Mouse (Mus musculus) stomach, postnatal 0 days (tissue): ENCODE measurements around the gene Elmod3. TPM values are rescaled to one million over a fixed set of nuclear protein-coding genes. Genes with fewer than 3 reads are reported as not detected.

Experiments used
- ATAC-seq: fragments of 200-750 bp; cut with Nextera tagmentation; 2 replicates; pipeline ENCODE4 v1.8.0; 2017; ENCODE audit not compliant: low FRiP score, low TSS enrichment
- DNase-seq: peaks from one replicate; pipeline ENCODE4 v3.0.0-alpha.2; 2016; ENCODE audit warnings: low spot score
- H3K27ac ChIP-seq: fragments of 300-500 bp; sonication (generic); replicated peaks from 2 replicates; pipeline ENCODE4 v1.5.1; 2014; ENCODE audit warnings: mild to moderate bottlenecking, control low read depth
- H3K27me3 ChIP-seq: fragments of 300-500 bp; sonication (generic); 2 replicates; pipeline ENCODE4 v1.6.1; 2014; ENCODE audit warnings: low read length; ENCODE audit not compliant: control insufficient read depth, insufficient read depth
- H3K36me3 ChIP-seq: fragments of 300-500 bp; sonication (generic); 2 replicates; pipeline ENCODE4 v1.6.1; 2014; ENCODE audit warnings: low read length, mixed read lengths; ENCODE audit not compliant: control insufficient read depth, insufficient read depth
- H3K4me1 ChIP-seq: fragments of 300-500 bp; sonication (generic); replicated peaks from 2 replicates; pipeline ENCODE4 v1.6.1; 2014; ENCODE audit warnings: antibody characterized with exemption; ENCODE audit not compliant: control insufficient read depth, insufficient read depth
- H3K4me2 ChIP-seq: fragments of 300-500 bp; sonication (generic); replicated peaks from 2 replicates; pipeline ENCODE4 v1.6.1; 2014; ENCODE audit warnings: low read depth, mild to moderate bottlenecking, control low read depth, moderate library complexity
- H3K4me3 ChIP-seq: fragments of 300-500 bp; sonication (generic); 2 replicates; pipeline ENCODE4 v1.5.1; 2014; ENCODE audit warnings: low read depth, low read length, control low read depth
- H3K9ac ChIP-seq: fragments of 300-500 bp; sonication (generic); 2 replicates; pipeline ENCODE4 v1.6.1; 2014; ENCODE audit warnings: mild to moderate bottlenecking, low read length, control low read depth, mixed read lengths
- H3K9me3 ChIP-seq: fragments of 300-500 bp; sonication (generic); 2 replicates; pipeline ENCODE4 v1.6.1; 2016; ENCODE audit warnings: low read length; ENCODE audit not compliant: control insufficient read depth
- CTCF ChIP-seq: IDR thresholded peaks from 2 replicates; pipeline ENCODE4 v1.5.1; 2016; ENCODE audit warnings: antibody characterized with exemption, low read depth, mild to moderate bottlenecking, moderate library complexity
- EP300 ChIP-seq: optimal IDR thresholded peaks from 2 replicates; pipeline ENCODE3; 2016; ENCODE audit warnings: antibody characterized with exemption
- WGBS: fragments of 180-500 bp; shearing (Covaris S2); extraction: QIAGEN DNeasy Blood & Tissue Kit; methylation state at CpG from one replicate; pipeline ENCODE4 v1.1.7; 2014; 5-methylcytosine and 5-hydroxymethylcytosine counted together
- polyA plus RNA-seq: library from polyadenylated mRNA; unstranded; fragments of >200 nt; fragmentation: Nextera tagmentation; extraction: Ambion mirVana; gene quantifications from 2 replicates; pipeline ENCODE4 v1.2.1, GENCODE M21; 2015

The Elmod3 gene
- polyA plus RNA-seq, 1 experiment from 2014 or later = 13.3 TPM

DNA sequence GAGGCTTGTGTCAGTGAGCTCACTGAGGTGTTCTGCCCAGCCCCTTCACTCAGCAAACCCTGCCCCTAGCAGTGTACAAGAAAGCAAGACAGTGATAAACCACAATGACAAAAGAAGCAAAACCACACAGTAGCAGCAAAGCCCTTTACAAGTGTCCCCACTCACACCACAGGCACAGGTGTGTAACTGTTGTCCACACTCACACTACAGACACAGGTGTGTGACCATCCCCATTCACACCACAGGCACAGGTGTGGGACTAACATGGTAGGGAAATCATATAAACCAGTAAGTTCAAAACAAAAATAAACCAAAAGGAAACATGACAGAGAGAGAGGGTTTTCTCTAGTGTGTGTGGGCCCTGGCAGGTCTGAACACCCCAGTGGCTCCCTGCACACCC lies 9.9 kb downstream of the Elmod3 start:
- Histone ChIP-seq H3K27ac (no peak overlapping the region), H3K4me3 (no peak overlapping the region), H3K4me1 (no peaks in the 10 kb centered on the region), H3K9ac (no peak overlapping the region), H3K4me2 (no peak overlapping the region), H3K36me3 (no peaks in the 10 kb centered on the region; the same call in 1 of the 2 replicates), H3K27me3 (no peaks in the 10 kb centered on the region), H3K9me3 (no peaks in the 10 kb centered on the region)
- TF ChIP-seq CTCF = no peak
- TF ChIP-seq EP300 = no peak
- ATAC-seq (no peak), DNase-seq (no peak)

- peak; percentile 36 for DNase-seq
Observed at GRCm38 (mm10) chr6:72586701-72587100, 11.5 kb downstream of the Elmod3 start.

DNA sequence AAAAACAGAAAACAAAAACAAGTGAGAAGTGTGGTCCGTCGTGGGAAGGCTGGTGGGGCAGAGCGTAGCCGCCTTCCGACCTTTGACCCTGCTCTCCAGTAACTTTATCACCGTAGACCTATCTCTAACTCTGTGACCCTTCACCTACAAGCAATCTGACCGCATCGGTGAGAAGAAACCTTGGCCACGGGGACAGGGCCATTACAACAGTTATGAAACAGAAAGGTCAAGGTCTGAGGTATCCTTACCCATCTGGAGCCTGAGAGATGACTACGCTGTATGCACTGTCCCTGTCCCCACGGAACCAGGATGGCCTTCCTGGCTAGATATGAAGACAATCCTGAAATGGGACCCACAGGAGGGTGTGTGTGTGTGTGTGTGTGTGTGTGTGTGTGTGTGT lies 14.1 kb downstream of the Elmod3 start:
- ATAC-seq (peak; percentile 47), DNase-seq (no peak)
- Histone ChIP-seq H3K27me3 (no peaks in the 10 kb centered on the region), H3K36me3 (peaks cover 3% of the 10 kb centered on the region; the same call in 1 of the 2 replicates), H3K4me3 (no peak overlapping the region), H3K4me2 (no peak overlapping the region), H3K9ac (no peak overlapping the region), H3K4me1 (no peaks in the 10 kb centered on the region), H3K27ac (0 out of 2 replicates have a peak overlapping the region, but pooled peaks have one; percentile 30), H3K9me3 (no peaks in the 10 kb centered on the region)
- TF ChIP-seq EP300 (no peak), CTCF (no peak)
- WGBS = 60% methylated on average over 11 of the region's 11 CpGs

More at GRCm38 (mm10) chr6:72586701-72587100, 11.5 kb downstream of the Elmod3 start:
- TF ChIP-seq EP300 = no peak
- TF ChIP-seq CTCF = no peak
- H3K4me1 ChIP-seq = no peaks in the 10 kb centered on the region
- no peak overlapping the region for H3K27ac ChIP-seq
- no peak overlapping the region for H3K9ac ChIP-seq
- WGBS = 70% methylated on average over 3 of the region's 3 CpGs
- no peak overlapping the region for H3K4me2 ChIP-seq
- H3K4me3 ChIP-seq = no peak overlapping the region
- no peaks in the 10 kb centered on the region for H3K9me3 ChIP-seq
- H3K36me3 ChIP-seq = no peaks in the 10 kb centered on the region; the same call in 1 of the 2 replicates
- no peaks in the 10 kb centered on the region for H3K27me3 ChIP-seq
- no peak for ATAC-seq

DNA sequence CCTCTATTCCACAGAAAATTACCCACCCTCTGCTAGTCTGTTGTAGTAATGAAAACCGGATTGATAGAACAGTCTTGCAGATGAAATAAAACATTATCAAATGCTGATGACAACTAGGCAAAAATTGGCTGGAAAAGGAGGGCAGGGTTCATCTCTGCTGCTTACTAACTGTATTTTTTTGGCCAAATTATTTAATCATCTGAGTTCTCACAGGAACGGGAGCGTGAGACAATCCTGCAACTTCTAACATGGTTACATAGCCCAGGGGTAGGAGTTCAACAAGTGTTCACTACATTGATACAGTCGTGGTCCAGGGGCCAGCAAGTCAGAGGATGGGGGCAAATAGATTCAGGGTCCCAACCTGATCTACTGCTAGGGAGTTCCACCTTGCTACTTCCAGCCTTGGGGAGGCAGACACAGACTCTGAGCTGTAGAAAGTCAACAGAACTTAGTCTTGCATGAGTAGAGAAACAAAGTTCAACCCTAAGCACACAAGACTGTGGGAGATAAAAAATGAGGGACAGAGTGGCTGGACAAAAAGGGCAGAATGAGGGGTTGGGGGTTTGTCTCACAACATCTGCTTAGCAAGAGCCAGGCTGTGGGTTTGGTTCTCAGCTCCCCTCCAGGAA lies 14.9 kb downstream of the Elmod3 start:
- 82% methylated on average over 4 of the region's 4 CpGs for WGBS
- ATAC-seq = peak; percentile 65
- DNase-seq = no peak
- H3K4me2 ChIP-seq = no peak overlapping the region
- H3K4me1 ChIP-seq = no peaks in the 10 kb centered on the region
- H3K9ac ChIP-seq = no peak overlapping the region
- no peaks in the 10 kb centered on the region for H3K27me3 ChIP-seq
- H3K36me3 ChIP-seq = peaks cover 4% of the 10 kb centered on the region; the same call in 1 of the 2 replicates
- TF ChIP-seq CTCF (no peak), EP300 (no peak)
- no peak overlapping the region for H3K4me3 ChIP-seq
- H3K9me3 ChIP-seq = no peaks in the 10 kb centered on the region
- no peak overlapping the region; the same call in 1 of the 2 replicates for H3K27ac ChIP-seq

- no peak overlapping the region for H3K9ac ChIP-seq
- no peak for ATAC-seq
- H3K27ac ChIP-seq = no peak overlapping the region
- DNase-seq = no peak
- H3K27me3 ChIP-seq = no peaks in the 10 kb centered on the region
- TF ChIP-seq EP300 (no peak), CTCF (no peak)
- H3K4me2 ChIP-seq = no peak overlapping the region
- H3K4me3 ChIP-seq = no peak overlapping the region
- H3K36me3 ChIP-seq = peaks cover 10% of the 10 kb centered on the region
- no peaks in the 10 kb centered on the region for H3K9me3 ChIP-seq
- WGBS = 78% methylated on average over 11 of the region's 11 CpGs
- H3K4me1 ChIP-seq = no peaks in the 10 kb centered on the region
Observed at GRCm38 (mm10) chr6:72581625-72582382, 16.4 kb downstream of the Elmod3 start.

GRCm38 (mm10) chr6:72576041-72576440 lies 22.2 kb downstream of the Elmod3 start:
- H3K4me3 ChIP-seq = no peak overlapping the region
- no peak overlapping the region for H3K9ac ChIP-seq
- TF ChIP-seq EP300 = no peak
- no peak for TF ChIP-seq CTCF
- DNase-seq = no peak
- no peak for ATAC-seq
- no peaks in the 10 kb centered on the region for H3K4me1 ChIP-seq
- H3K27ac ChIP-seq = no peak overlapping the region
- no peak overlapping the region for H3K4me2 ChIP-seq
- no peaks in the 10 kb centered on the region for H3K27me3 ChIP-seq
- 83% methylated on average over 3 of the region's 3 CpGs for WGBS
- no peaks in the 10 kb centered on the region for H3K9me3 ChIP-seq
- H3K36me3 ChIP-seq = peaks cover 13% of the 10 kb centered on the region
